Comparison of ENCODE assay signal across 26 mouse cellular contexts in the genomic region with DNA sequence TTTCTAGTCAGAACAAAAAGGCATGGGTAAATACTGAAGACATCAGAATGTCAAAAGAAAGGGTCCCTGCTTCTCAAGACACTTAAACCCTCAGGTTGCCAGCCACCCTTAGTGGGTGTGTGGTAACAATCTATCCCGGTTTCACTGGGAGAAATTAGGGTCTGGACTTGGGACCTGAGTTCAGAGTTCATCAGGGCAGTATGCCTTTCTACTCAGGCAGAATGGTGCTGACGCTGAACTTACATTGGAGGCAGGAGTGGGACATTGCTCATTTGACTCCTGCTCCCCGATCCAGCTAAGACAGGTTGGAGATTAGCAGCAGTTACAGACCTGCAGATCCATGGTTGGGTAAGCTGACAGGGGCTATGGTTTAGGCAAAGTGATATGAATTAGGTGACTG. TPM values are rescaled to one million over a fixed set of nuclear protein-coding genes. Genes with fewer than 3 reads are reported as not detected.
"Had no signal": no experiment of that assay in that cellular context is flagged by ENCODE, and none has a peak within 500 bp of the region (broad histone marks: within the 10 kb centered on the region; RNA-seq: fewer than 3 reads in every experiment).

No protein-coding gene starts in this region.

- H3K36me3 ChIP-seq: limb, embryonic 12.5 days; limb, embryonic 15.5 days; liver, embryonic 13.5 days; midbrain, embryonic 12.5 days; midbrain, embryonic 15.5 days; neural tube, embryonic 12.5 days; neural tube, embryonic 15.5 days; stomach, embryonic 15.5 days had no signal

- H3K27me3 ChIP-seq: limb, embryonic 15.5 days; liver, embryonic 13.5 days; midbrain, embryonic 12.5 days; midbrain, embryonic 15.5 days; neural tube, embryonic 12.5 days; neural tube, embryonic 15.5 days; stomach, embryonic 15.5 days had no signal

- H3K9ac ChIP-seq: limb, embryonic 12.5 days; limb, embryonic 15.5 days; liver, embryonic 13.5 days; midbrain, embryonic 12.5 days; midbrain, embryonic 15.5 days; neural tube, embryonic 12.5 days; neural tube, embryonic 15.5 days; stomach, embryonic 15.5 days had no signal

- H3K27ac ChIP-seq: hindbrain, postnatal 0 days; limb, embryonic 12.5 days; limb, embryonic 15.5 days; liver, embryonic 13.5 days; macrophage; midbrain, embryonic 12.5 days; midbrain, embryonic 15.5 days; neural tube, embryonic 12.5 days; neural tube, embryonic 15.5 days; stomach, embryonic 15.5 days had no signal

- H3K4me1 ChIP-seq: limb, embryonic 12.5 days; limb, embryonic 15.5 days; liver, embryonic 13.5 days; midbrain, embryonic 12.5 days; midbrain, embryonic 15.5 days; neural tube, embryonic 12.5 days; neural tube, embryonic 15.5 days; stomach, embryonic 15.5 days had no signal

- ATAC-seq: hindbrain, postnatal 0 days; inflammation-experienced regulatory T-cells, adult 6 months; intestine, embryonic 16.5 days; midbrain, embryonic 15.5 days had no signal

- H3K9me3 ChIP-seq: limb, embryonic 12.5 days; limb, embryonic 15.5 days; liver, embryonic 13.5 days; midbrain, embryonic 12.5 days; midbrain, embryonic 15.5 days; neural tube, embryonic 12.5 days; neural tube, embryonic 15.5 days; stomach, embryonic 15.5 days had no signal

- H3K4me3 ChIP-seq: limb, embryonic 12.5 days; limb, embryonic 15.5 days; liver, embryonic 13.5 days; midbrain, embryonic 12.5 days; midbrain, embryonic 15.5 days; neural tube, embryonic 12.5 days; neural tube, embryonic 15.5 days; stomach, embryonic 15.5 days had no signal

- DNase-seq: left cerebral cortex, postnatal 4 days; liver, embryonic 13.5 days; lung, adult 2 months; lung, postnatal 14 days; right cerebral cortex, adult 18-20 months; right cerebral cortex, postnatal 14 days; right cerebral cortex, postnatal 4 days; thymus, postnatal 25 days had no signal

- H3K4me2 ChIP-seq: limb, embryonic 12.5 days; limb, embryonic 15.5 days; liver, embryonic 13.5 days; midbrain, embryonic 12.5 days; midbrain, embryonic 15.5 days; neural tube, embryonic 12.5 days; neural tube, embryonic 15.5 days; stomach, embryonic 15.5 days had no signal

RNA-seq across cellular contexts. Expression of a gene that starts 46.5 kb away (rescaled TPM):
- total RNA-seq: hindbrain, postnatal 0 days; layer of hippocampus, adult 18-20 months; layer of hippocampus, postnatal 14 days; left cerebral cortex, adult 8-10 months; left cerebral cortex, postnatal 14 days; megakaryocyte, adult 5-6 weeks had no signal
- polyA plus RNA-seq: hindbrain, postnatal 0 days; inflammation-experienced regulatory T-cells, adult 6 months; intestine, embryonic 16.5 days; limb, embryonic 12.5 days; limb, embryonic 15.5 days; liver, embryonic 13.5 days; liver, embryonic 16.5 days; lung, adult 2 months; lung, embryonic 16.5 days; macrophage; midbrain, embryonic 12.5 days; midbrain, embryonic 15.5 days; neural tube, embryonic 12.5 days; neural tube, embryonic 15.5 days; stomach, embryonic 15.5 days had no signal
